Mouse (Mus musculus) brain, embryonic 14.5 days (tissue): ENCODE results near the gene Muc4.

Experiments
- CTCF ChIP-seq: fragments of 200-500 bp; IDR thresholded peaks from 2 replicates; pipeline ENCODE4 v1.5.1; 2012; ENCODE audit warnings: inconsistent platforms, mild to moderate bottlenecking, moderate library complexity, borderline replicate concordance; ENCODE audit not compliant: insufficient read depth, insufficient read length; ENCODE audit errors: extremely low read depth
- POLR2A ChIP-seq: fragments of 200-500 bp; IDR thresholded peaks from 2 replicates; pipeline ENCODE4 v1.6.1; 2012; ENCODE audit warnings: mild to moderate bottlenecking, inconsistent platforms, borderline replicate concordance; ENCODE audit not compliant: poor library complexity, insufficient read depth, insufficient read length, severe bottlenecking; ENCODE audit errors: extremely low read depth

DNA sequence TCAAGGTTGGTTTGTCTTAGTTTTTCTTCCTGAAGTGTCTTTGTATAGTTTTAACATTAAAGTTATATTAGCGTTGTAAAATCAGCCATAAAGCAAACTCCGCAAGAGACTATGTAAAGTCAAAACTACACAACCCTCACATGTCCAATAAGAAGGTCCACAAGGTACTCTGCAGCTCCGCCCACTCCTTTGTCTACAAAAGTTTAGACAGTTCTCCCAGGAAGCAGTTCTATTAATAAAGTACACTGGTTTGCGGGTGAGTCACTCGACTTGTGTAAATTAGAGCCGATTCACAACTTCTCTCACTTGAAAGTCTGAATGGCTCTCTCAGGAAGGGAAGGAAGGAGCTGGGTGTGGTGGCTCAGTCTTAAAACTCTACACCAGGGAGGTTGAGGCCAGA is 10.2 kb downstream of the Muc4 start:
- no peak for TF ChIP-seq POLR2A
- TF ChIP-seq CTCF: no peak
